Mouse (Mus musculus): ENCODE results near the gene Ptpn3. TPM values are rescaled to one million over a fixed set of nuclear protein-coding genes. Genes with fewer than 3 reads are reported as not detected.
A peak's percentile ranks its signal among the peaks of the same experiment; 100 is the strongest.

Ptpn3 gene
- polyA plus RNA-seq, 2 experiments: 0.38 to 0.46 TPM

DNA sequence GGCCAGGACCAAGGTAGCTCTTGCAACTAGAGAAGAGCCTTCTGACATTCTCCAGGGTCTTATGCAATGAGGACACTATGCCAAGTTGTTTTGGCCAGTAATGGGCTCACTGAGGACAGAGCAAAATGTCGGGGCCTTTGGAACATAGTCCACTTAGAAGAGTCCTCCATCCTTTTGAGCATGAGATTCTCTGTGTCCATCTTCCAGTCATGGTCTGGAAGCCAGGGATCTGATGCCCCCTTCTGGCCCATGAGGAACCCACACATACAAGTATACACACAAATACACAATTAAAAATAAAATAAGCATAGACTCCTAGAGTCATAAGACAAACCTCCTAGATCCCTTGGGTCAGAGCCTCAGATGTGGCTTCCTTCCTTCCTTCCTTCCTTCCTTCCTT lies 120.1 kb downstream of the Ptpn3 start:
- no peak for DNase-seq (ENCODE audit: low read depth in 3 of 3, low spot score in 3 of 3)
- TF ChIP-seq CTCF (IDR thresholded peaks at IDR 0.05; ENCODE audit: low read depth) (peak; percentile 52), EP300 (IDR thresholded peaks at IDR 0.05; ENCODE audit: low read depth) (no peak)
- ATAC-seq (ENCODE audit: insufficient read depth): no peak
- Histone ChIP-seq H3K9me3 (ENCODE audit: control insufficient read depth, low read length) (no peaks in the 10 kb centered on the region), H3K4me3 (ENCODE audit: insufficient read depth in 1 of 2, low read depth in 2 of 2, low read length in 2 of 2) (no peak overlapping the region), H3K36me3 (replicated peaks; ENCODE audit: control insufficient read depth, insufficient read depth, low read depth) (no peaks in the 10 kb centered on the region), H3K4me1 (replicated peaks; ENCODE audit: control insufficient read depth in 2 of 2, insufficient read depth in 2 of 2, low read length in 1 of 2) (0 out of 4 replicates have a peak, but pooled peaks cover 0 to 5% of the 10 kb centered on the region in 2 experiments), H3K27me3 (ENCODE audit: control insufficient read depth, insufficient read depth, low read length) (no peaks in the 10 kb centered on the region; the same call in 1 of the 2 replicates), H3K27ac (no peak overlapping the region), H3K4me2 (ENCODE audit: low read depth) (no peak overlapping the region), H3K9ac (replicated peaks) (no peak overlapping the region)
- 38% methylated on average over 1 of the region's 1 CpGs for WGBS (ENCODE audit: insufficient replicate concordance)

DNA sequence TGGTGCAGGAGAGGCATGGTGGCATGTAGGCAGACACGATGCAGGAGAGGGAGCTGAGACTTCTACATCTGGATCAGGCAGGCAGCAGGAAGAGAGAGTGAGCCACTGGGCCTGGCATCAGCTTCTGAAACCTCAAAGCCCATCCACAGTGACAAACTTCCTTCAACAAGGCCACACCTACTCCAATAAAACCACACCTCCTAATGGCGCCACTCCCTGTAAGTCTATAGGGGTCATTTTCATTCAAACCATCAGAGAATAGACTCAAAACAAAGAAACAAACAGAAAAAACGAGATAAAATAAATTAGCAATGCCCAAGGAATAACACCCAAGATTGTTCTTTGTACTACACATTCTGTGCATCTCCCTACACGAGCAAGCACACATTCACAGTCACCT lies 122.8 kb downstream of the Ptpn3 start:
- no peak for DNase-seq (ENCODE audit: low read depth in 3 of 3, low spot score in 3 of 3)
- TF ChIP-seq CTCF (IDR thresholded peaks at IDR 0.05; ENCODE audit: low read depth): no peak
- no peak for TF ChIP-seq EP300 (IDR thresholded peaks at IDR 0.05; ENCODE audit: low read depth)
- WGBS (ENCODE audit: insufficient replicate concordance): 50% methylated on average over 4 of the region's 4 CpGs

DNA sequence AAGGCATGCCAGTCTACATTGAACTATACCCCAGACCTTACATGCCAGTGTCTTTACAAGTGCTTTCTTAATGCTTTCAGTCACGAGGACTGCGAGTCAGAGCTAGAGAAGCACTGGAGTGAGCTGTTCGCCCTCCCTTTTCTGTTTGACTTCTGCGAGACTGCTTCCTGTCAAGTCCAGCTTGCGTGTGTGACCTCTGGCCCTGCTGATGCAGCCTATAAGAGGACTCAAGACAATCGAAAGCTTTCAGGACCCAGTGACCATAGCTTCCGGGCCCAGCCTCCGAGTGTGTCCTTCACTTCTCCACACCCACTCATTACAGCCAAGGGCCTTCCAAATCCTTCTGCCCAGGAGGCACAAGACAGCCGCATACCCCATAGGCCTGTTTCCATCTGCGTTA lies 126.3 kb downstream of the Ptpn3 start:
- DNase-seq (ENCODE audit: low read depth in 3 of 3, low spot score in 3 of 3) (no peak), ATAC-seq (ENCODE audit: insufficient read depth) (no peak)
- no peak overlapping the region for H3K27ac ChIP-seq
- H3K36me3 ChIP-seq (replicated peaks; ENCODE audit: control insufficient read depth, insufficient read depth, low read depth): no peaks in the 10 kb centered on the region
- no peaks in the 10 kb centered on the region for H3K27me3 ChIP-seq (ENCODE audit: control insufficient read depth, insufficient read depth, low read length)
- H3K9me3 ChIP-seq (ENCODE audit: control insufficient read depth, low read length): no peaks in the 10 kb centered on the region
- H3K4me2 ChIP-seq (ENCODE audit: low read depth): no peak overlapping the region
- H3K9ac ChIP-seq (replicated peaks): no peak overlapping the region
- no peak for TF ChIP-seq CTCF (IDR thresholded peaks at IDR 0.05; ENCODE audit: low read depth)
- TF ChIP-seq EP300 (IDR thresholded peaks at IDR 0.05; ENCODE audit: low read depth): no peak
- no peak overlapping the region for H3K4me3 ChIP-seq (ENCODE audit: insufficient read depth in 1 of 2, low read depth in 2 of 2, low read length in 2 of 2)
- WGBS (ENCODE audit: insufficient replicate concordance): 49% methylated on average over 10 of the region's 10 CpGs
- H3K4me1 ChIP-seq (replicated peaks; ENCODE audit: control insufficient read depth in 2 of 2, insufficient read depth in 2 of 2, low read length in 1 of 2): peaks cover 0 to 3% of the 10 kb centered on the region in 2 experiments; a peak in 1 of 4 replicates

More for the DNA sequence above, 122.8 kb downstream of the Ptpn3 start:
- ATAC-seq (ENCODE audit: insufficient read depth): no peak
- H3K27me3 ChIP-seq (ENCODE audit: control insufficient read depth, insufficient read depth, low read length): no peaks in the 10 kb centered on the region
- no peaks in the 10 kb centered on the region for H3K9me3 ChIP-seq (ENCODE audit: control insufficient read depth, low read length)
- H3K27ac ChIP-seq: no peak overlapping the region
- H3K9ac ChIP-seq (replicated peaks): no peak overlapping the region
- H3K4me2 ChIP-seq (ENCODE audit: low read depth): no peak overlapping the region
- H3K4me1 ChIP-seq (replicated peaks; ENCODE audit: control insufficient read depth in 2 of 2, insufficient read depth in 2 of 2, low read length in 1 of 2): no peaks in the 10 kb centered on the region
- no peak overlapping the region for H3K4me3 ChIP-seq (ENCODE audit: insufficient read depth in 1 of 2, low read depth in 2 of 2, low read length in 2 of 2)
- no peaks in the 10 kb centered on the region for H3K36me3 ChIP-seq (replicated peaks; ENCODE audit: control insufficient read depth, insufficient read depth, low read depth)

DNA sequence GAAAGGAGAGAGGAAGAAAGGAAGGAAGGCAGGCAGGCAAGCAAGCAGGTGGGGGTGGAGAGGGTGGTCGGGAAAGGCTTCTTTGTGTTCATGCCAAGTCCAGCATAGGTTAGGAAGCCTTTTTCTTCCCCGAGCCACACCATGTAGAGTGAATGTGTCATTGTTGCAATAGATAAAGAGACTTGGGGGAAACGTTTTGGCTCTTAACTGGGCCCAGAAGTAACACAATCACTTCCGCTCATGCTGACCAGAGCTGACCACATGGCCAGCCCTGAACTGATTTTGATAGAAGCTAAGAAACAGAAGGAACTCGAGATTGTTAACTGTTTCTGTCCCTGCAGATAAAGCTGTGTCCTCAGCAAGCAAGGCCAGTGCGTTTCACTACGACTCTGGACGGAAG lies 128.8 kb downstream of the Ptpn3 start:
- 9% methylated on average over 8 of the region's 8 CpGs for WGBS (ENCODE audit: insufficient replicate concordance)
- DNase-seq (ENCODE audit: low read depth in 3 of 3, low spot score in 3 of 3): no peak
- H3K4me3 ChIP-seq (ENCODE audit: insufficient read depth in 1 of 2, low read depth in 2 of 2, low read length in 2 of 2): no peak overlapping the region
- TF ChIP-seq EP300 (IDR thresholded peaks at IDR 0.05; ENCODE audit: low read depth) (no peak), CTCF (IDR thresholded peaks at IDR 0.05; ENCODE audit: low read depth) (no peak)
- no peak overlapping the region for H3K9ac ChIP-seq (replicated peaks)
- ATAC-seq (ENCODE audit: insufficient read depth): no peak
- H3K27me3 ChIP-seq (ENCODE audit: control insufficient read depth, insufficient read depth, low read length): no peaks in the 10 kb centered on the region
- no peaks in the 10 kb centered on the region for H3K9me3 ChIP-seq (ENCODE audit: control insufficient read depth, low read length)
- peaks cover 4 to 5% of the 10 kb centered on the region in 2 experiments; a peak in 3 of 4 replicates for H3K4me1 ChIP-seq (replicated peaks; ENCODE audit: control insufficient read depth in 2 of 2, insufficient read depth in 2 of 2, low read length in 1 of 2)
- no peak overlapping the region for H3K27ac ChIP-seq
- no peak overlapping the region for H3K4me2 ChIP-seq (ENCODE audit: low read depth)
- no peaks in the 10 kb centered on the region for H3K36me3 ChIP-seq (replicated peaks; ENCODE audit: control insufficient read depth, insufficient read depth, low read depth)

DNA sequence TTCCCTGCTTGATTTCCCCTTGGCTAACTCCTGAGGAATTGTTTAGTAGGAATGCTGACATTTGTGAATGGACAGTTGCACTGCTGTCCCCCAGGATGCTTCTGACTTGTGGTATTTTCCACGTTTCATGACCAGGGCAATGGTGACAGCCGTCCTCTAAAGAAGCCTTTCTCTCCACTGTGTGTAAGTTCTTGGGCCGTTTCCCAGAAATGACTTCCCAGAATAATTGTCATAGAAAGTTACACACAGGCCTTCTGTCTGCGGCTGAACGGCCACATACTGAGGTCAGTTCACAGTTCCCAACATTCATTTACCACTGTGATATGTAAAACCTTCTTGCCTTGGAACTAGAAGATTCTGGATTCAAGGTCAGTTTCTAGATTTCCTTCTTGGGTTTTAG lies 129.8 kb downstream of the Ptpn3 start:
- Histone ChIP-seq H3K9me3 (ENCODE audit: control insufficient read depth, low read length) (no peaks in the 10 kb centered on the region), H3K9ac (replicated peaks) (no peak overlapping the region), H3K27ac (no peak overlapping the region), H3K27me3 (ENCODE audit: control insufficient read depth, insufficient read depth, low read length) (no peaks in the 10 kb centered on the region), H3K4me2 (ENCODE audit: low read depth) (no peak overlapping the region), H3K36me3 (replicated peaks; ENCODE audit: control insufficient read depth, insufficient read depth, low read depth) (no peaks in the 10 kb centered on the region), H3K4me3 (ENCODE audit: insufficient read depth in 1 of 2, low read depth in 2 of 2, low read length in 2 of 2) (no peak overlapping the region), H3K4me1 (replicated peaks; ENCODE audit: control insufficient read depth in 2 of 2, insufficient read depth in 2 of 2, low read length in 1 of 2) (peaks cover 4 to 12% of the 10 kb centered on the region in 2 experiments; a peak in 3 of 4 replicates)
- ATAC-seq (ENCODE audit: insufficient read depth): no peak
- 63% methylated on average over 5 of the region's 5 CpGs for WGBS (ENCODE audit: insufficient replicate concordance)
- TF ChIP-seq EP300 (IDR thresholded peaks at IDR 0.05; ENCODE audit: low read depth) (no peak), CTCF (IDR thresholded peaks at IDR 0.05; ENCODE audit: low read depth) (no peak)
- no peak for DNase-seq (ENCODE audit: low read depth in 3 of 3, low spot score in 3 of 3)
